Mouse (Mus musculus) erythroid progenitor cell, adult 5-6 weeks (primary cell): ENCODE measurements at regions not wholly inside any gene's neighbourhood (a gene's known extent, or its start where the extent isn't known, plus 50 kb on each side); places are given as distances from the start of the nearest gene placed in this dataset.
"Not testable (repeated sequence)": the region's sequence is repeated elsewhere in the genome, so short reads cannot be mapped to it uniquely, and the experiment has no call there.

Experiments used
- ATAC-seq: replicated peaks from 2 replicates; pipeline ENCODE4 v1.8.0; 2016; ENCODE audit warnings: moderate number of reproducible peaks, mild to moderate bottlenecking, moderate TSS enrichment, inconsistent platforms; ENCODE audit not compliant: poor library complexity, low FRiP score, severe bottlenecking

GRCm38 (mm10) chr17:17197229-17197628 lies 76.0 kb downstream of the Zfp97 start:
- ATAC-seq, result not testable (repeated sequence)

GRCm38 (mm10) chr17:17229069-17229468 lies 107.9 kb downstream of the Zfp97 start:
- no peak for ATAC-seq

- peak; percentile 100 for ATAC-seq
Observed at GRCm38 (mm10) chr17:17234329-17235185, 113.3 kb downstream of the Zfp97 start.

- not testable (repeated sequence) for ATAC-seq
Observed at GRCm38 (mm10) chr17:17235186-17235482, 113.9 kb downstream of the Zfp97 start.
